Mouse (Mus musculus): ENCODE measurements at regions not wholly inside any gene's neighbourhood (a gene's known extent, or its start where the extent isn't known, plus 50 kb on each side); places are given as distances from the start of the nearest gene placed in this dataset.
"Not testable (repeated sequence)": the region's sequence is repeated elsewhere in the genome, so short reads cannot be mapped to it uniquely, and the experiment has no call there.

- H3K4me1 ChIP-seq (replicated peaks): no peaks in the 10 kb centered on the region
- H3K9me3 ChIP-seq: no peaks in the 10 kb centered on the region
- no peak overlapping the region for H3K27ac ChIP-seq
- no peak for DNase-seq (ENCODE audit: low spot score)
- no peaks in the 10 kb centered on the region for H3K36me3 ChIP-seq
- H3K27me3 ChIP-seq (ENCODE audit: insufficient read depth, poor library complexity, severe bottlenecking): no peaks in the 10 kb centered on the region
- no peak overlapping the region for H3K4me3 ChIP-seq
- WGBS: 87% methylated on average over 1 of the region's 1 CpGs
These were observed 200.8 kb downstream of the Efcab1 start for GRCm38 (mm10) chr16:15107234-15107633.

GRCm38 (mm10) chr16:15113131-15113530 is 204.1 kb upstream of the Gm21897 start:
- H3K9me3 ChIP-seq: no peaks in the 10 kb centered on the region
- no peak overlapping the region for H3K4me3 ChIP-seq
- DNase-seq (ENCODE audit: low spot score): no peak
- H3K36me3 ChIP-seq: no peaks in the 10 kb centered on the region
- H3K27me3 ChIP-seq (ENCODE audit: insufficient read depth, poor library complexity, severe bottlenecking): no peaks in the 10 kb centered on the region
- no peaks in the 10 kb centered on the region for H3K4me1 ChIP-seq (replicated peaks)
- 80% methylated on average over 2 of the region's 2 CpGs for WGBS
- H3K27ac ChIP-seq: no peak overlapping the region

DNA sequence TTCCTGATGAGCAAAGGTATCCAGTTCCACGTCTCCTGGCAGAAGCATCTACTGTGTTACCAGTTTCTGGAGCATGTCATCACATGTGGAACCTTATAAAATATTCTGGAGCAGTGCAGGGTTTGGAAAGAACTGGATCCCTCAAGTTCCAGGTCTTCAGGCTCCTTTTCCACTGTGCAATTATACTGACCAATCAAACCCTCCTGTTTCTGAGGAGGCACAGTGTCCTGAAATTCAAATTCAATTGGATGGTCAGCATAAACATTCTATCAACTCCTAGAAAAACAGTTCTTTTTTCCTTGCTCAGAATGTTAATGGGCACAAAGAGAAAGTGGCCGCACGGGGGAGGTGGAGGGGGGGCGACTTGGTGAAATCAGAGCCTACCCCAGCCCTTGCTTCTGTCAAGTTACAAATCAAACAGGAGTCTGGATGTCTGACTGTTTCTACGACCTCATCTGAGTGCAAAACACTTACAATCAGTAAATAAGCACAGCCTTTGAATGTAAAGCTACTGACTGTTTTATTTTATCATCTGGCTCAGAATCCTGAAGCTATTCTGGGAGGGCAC is 203.2 kb upstream of the Gm21897 start:
- Histone ChIP-seq H3K4me1 (replicated peaks) (no peaks in the 10 kb centered on the region), H3K27me3 (ENCODE audit: insufficient read depth, poor library complexity, severe bottlenecking) (no peaks in the 10 kb centered on the region), H3K27ac (no peak overlapping the region), H3K36me3 (no peaks in the 10 kb centered on the region), H3K9me3 (no peaks in the 10 kb centered on the region), H3K4me3 (no peak overlapping the region)
- DNase-seq (ENCODE audit: low spot score): no peak
- 56% methylated on average over 5 of the region's 5 CpGs for WGBS

DNA sequence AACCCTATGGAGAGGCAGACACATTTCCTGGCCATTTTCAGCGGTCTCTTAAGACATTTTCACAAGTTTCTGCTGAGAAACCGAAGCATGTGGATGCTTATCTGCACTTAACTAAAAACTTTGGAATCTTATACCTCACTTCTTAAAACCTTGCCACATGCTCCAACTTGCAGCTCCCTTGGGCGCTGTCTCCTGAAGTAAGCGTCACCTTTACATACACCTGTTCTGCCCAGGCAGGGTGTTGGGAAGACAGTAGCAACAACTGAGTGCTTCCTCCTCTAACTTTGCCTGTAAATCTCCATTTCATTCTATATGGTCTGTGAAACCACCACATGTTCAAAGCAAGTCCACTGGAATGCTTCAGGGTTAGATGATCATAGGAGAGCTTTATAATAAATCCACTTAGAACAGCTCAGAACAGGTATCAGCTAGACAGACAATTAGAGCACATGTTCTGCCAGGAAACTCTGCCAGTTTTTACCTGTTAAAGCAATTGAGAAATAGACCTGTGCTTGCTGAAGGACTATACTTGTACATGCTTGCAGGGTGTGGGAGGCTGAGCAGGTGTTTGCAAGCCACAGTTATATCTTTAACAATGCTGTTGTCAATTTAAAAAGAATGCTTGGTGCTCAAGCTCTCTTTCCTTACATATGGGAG is 202.6 kb upstream of the Gm21897 start:
- Histone ChIP-seq H3K9me3 (no peaks in the 10 kb centered on the region), H3K27me3 (ENCODE audit: insufficient read depth, poor library complexity, severe bottlenecking) (no peaks in the 10 kb centered on the region), H3K4me3 (no peak overlapping the region), H3K4me1 (replicated peaks) (no peaks in the 10 kb centered on the region), H3K36me3 (no peaks in the 10 kb centered on the region), H3K27ac (no peak overlapping the region)
- DNase-seq (ENCODE audit: low spot score): no peak
- 80% methylated on average over 4 of the region's 4 CpGs for WGBS

GRCm38 (mm10) chr16:15115386-15115785 is 201.9 kb upstream of the Gm21897 start:
- Histone ChIP-seq H3K4me1 (replicated peaks) (no peaks in the 10 kb centered on the region), H3K4me3 (no peak overlapping the region), H3K36me3 (no peaks in the 10 kb centered on the region), H3K27me3 (ENCODE audit: insufficient read depth, poor library complexity, severe bottlenecking) (no peaks in the 10 kb centered on the region), H3K27ac (no peak overlapping the region), H3K9me3 (no peaks in the 10 kb centered on the region)
- DNase-seq (ENCODE audit: low spot score): no peak
- 40% methylated on average over 2 of the region's 2 CpGs for WGBS

GRCm38 (mm10) chr16:15119799-15120198 is 197.5 kb upstream of the Gm21897 start:
- Histone ChIP-seq H3K27me3 (ENCODE audit: insufficient read depth, poor library complexity, severe bottlenecking) (no peaks in the 10 kb centered on the region), H3K4me3 (no peak overlapping the region)

GRCm38 (mm10) chr16:15128996-15129395 is 188.3 kb upstream of the Gm21897 start:
- Histone ChIP-seq H3K4me3 (no peak overlapping the region), H3K27ac (no peak overlapping the region), H3K9me3 (no peaks in the 10 kb centered on the region), H3K36me3 (no peaks in the 10 kb centered on the region), H3K4me1 (replicated peaks) (no peaks in the 10 kb centered on the region), H3K27me3 (ENCODE audit: insufficient read depth, poor library complexity, severe bottlenecking) (no peaks in the 10 kb centered on the region)
- DNase-seq (ENCODE audit: low spot score): no peak
- WGBS: 90% methylated on average over 2 of the region's 2 CpGs

More at GRCm38 (mm10) chr16:15119799-15120198, 197.5 kb upstream of the Gm21897 start:
- H3K36me3 ChIP-seq: no peaks in the 10 kb centered on the region
- 84% methylated on average over 1 of the region's 1 CpGs for WGBS
- no peak for DNase-seq (ENCODE audit: low spot score)
- no peaks in the 10 kb centered on the region for H3K4me1 ChIP-seq (replicated peaks)
- no peaks in the 10 kb centered on the region for H3K9me3 ChIP-seq
- no peak overlapping the region for H3K27ac ChIP-seq

DNA sequence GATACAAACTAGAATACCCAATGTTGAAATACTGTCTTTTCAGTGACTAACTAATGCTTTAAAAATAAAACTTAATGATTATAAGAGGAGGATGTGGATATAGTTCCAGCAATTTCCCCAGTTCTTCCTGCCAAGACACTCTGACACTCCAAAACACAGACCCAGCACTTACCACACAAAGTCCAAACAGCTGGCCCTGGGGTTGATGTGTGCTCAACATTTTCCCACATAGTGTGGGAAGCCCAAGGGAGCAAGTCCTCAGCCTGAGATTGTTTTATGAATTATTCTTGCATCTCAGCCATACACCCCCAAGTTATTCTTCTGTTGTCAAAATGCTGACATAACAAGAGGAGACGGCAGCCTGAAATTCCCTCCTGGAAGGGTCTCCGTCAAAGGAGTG is 187.5 kb upstream of the Gm21897 start:
- DNase-seq (ENCODE audit: low spot score): no peak

GRCm38 (mm10) chr16:15157852-15158251 is 159.4 kb upstream of the Gm21897 start:
- Histone ChIP-seq H3K27ac (no peak overlapping the region), H3K27me3 (ENCODE audit: insufficient read depth, poor library complexity, severe bottlenecking) (no peaks in the 10 kb centered on the region), H3K36me3 (no peaks in the 10 kb centered on the region), H3K4me3 (no peak overlapping the region), H3K4me1 (replicated peaks) (no peaks in the 10 kb centered on the region), H3K9me3 (no peaks in the 10 kb centered on the region)
- WGBS: 82% methylated on average over 2 of the region's 2 CpGs
- no peak for DNase-seq (ENCODE audit: low spot score)

More for the DNA sequence above, 187.5 kb upstream of the Gm21897 start:
- no peaks in the 10 kb centered on the region for H3K9me3 ChIP-seq
- no peaks in the 10 kb centered on the region for H3K27me3 ChIP-seq (ENCODE audit: insufficient read depth, poor library complexity, severe bottlenecking)
- 97% methylated on average over 2 of the region's 2 CpGs for WGBS
- no peaks in the 10 kb centered on the region for H3K4me1 ChIP-seq (replicated peaks)
- H3K27ac ChIP-seq: no peak overlapping the region
- no peak overlapping the region for H3K4me3 ChIP-seq
- no peaks in the 10 kb centered on the region for H3K36me3 ChIP-seq

DNA sequence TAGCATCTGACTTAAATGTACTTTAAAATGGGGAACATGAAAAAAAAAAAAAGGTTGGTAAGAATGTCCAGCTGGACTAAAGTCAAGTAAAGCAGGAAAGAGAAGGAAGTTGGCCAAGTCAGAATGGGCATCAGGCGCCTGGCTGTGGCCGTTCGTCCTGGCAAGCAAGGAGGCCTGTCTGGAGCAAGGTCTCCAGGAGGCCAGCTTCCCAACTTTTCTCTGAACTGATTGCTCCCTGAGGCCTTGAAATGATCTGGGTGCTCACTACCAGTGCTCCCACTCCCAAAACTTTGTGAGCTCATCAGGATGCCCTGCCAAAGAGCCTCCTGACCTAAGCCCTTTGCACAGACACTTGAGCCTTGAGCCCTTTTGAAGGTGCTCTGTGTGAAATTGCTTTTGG is 141.7 kb upstream of the Gm21897 start:
- Histone ChIP-seq H3K27me3 (ENCODE audit: insufficient read depth, poor library complexity, severe bottlenecking) (no peaks in the 10 kb centered on the region), H3K36me3 (no peaks in the 10 kb centered on the region), H3K4me3 (no peak overlapping the region), H3K27ac (no peak overlapping the region), H3K4me1 (replicated peaks) (no peaks in the 10 kb centered on the region), H3K9me3 (peaks cover 20% of the 10 kb centered on the region)
- no peak for DNase-seq (ENCODE audit: low spot score)
- 86% methylated on average over 3 of the region's 3 CpGs for WGBS

DNA sequence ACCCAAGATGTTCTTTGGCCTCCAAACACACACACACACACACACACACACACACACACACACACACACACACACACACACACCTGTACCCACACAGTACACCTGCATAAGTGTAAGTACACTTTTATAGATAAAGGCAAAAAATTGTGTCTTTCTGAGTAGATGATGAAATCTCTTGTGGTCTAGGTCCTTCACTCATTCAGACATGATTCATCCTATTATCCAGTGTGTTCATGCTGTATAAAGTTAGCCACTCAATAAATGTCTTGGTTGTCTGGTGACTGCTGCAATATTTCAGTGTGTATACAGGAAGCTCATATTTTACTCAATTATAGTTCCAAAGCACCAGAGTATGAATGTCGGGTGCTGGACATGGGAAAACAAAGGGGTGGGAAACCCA is 131.5 kb upstream of the Gm21897 start:
- Histone ChIP-seq H3K9me3 (peaks cover 8% of the 10 kb centered on the region; the same call in 1 of the 2 replicates), H3K27ac (no peak overlapping the region), H3K4me3 (no peak overlapping the region), H3K27me3 (ENCODE audit: insufficient read depth, poor library complexity, severe bottlenecking) (no peaks in the 10 kb centered on the region), H3K4me1 (replicated peaks) (no peaks in the 10 kb centered on the region), H3K36me3 (no peaks in the 10 kb centered on the region)
- no peak for DNase-seq (ENCODE audit: low spot score)
- WGBS: 80% methylated on average over 1 of the region's 1 CpGs

DNA sequence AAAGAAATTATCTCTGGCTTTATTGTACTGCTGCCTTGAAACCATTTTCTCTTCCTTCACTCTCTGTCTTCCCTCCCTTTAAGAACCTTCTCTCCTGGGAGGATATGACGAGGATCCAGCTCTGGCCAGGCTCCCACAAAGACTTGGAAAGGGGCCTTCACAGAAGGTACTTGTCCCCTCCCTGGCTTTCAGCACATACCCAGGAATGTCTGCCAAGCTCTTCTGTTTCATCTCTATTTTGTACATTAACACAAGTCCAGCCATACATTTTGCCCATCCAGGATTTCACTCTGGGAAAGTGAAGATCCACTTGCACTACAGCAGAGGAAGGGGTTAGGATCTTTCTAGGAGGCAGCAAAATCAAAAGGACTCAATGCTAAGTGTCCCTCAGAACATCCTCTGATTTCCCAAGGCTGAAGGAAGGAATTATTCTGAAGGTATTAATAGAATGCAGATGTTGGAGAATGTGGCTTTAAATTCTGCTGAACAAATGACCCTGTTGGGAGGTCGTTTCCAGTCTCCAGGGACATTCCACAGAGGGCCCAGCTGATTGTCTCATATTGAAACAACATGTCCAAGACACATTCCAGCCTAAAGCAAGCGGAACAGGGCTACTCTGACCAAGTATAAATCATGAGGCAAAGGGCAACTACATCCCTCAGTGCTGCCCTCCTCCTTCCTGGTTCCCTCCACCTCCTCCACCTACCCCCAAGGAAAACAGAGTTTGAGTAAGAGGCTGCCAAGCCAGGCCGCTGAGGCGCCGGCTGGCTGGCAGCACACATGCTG is 122.1 kb upstream of the Gm21897 start:
- H3K4me3 ChIP-seq: no peak overlapping the region
- H3K27me3 ChIP-seq (ENCODE audit: insufficient read depth, poor library complexity, severe bottlenecking): no peaks in the 10 kb centered on the region
- DNase-seq (ENCODE audit: low spot score): peak; percentile 49
- WGBS: 61% methylated on average over 6 of the region's 6 CpGs
- no peaks in the 10 kb centered on the region for H3K36me3 ChIP-seq
- no peak overlapping the region for H3K27ac ChIP-seq
- no peaks in the 10 kb centered on the region for H3K9me3 ChIP-seq
- no peaks in the 10 kb centered on the region for H3K4me1 ChIP-seq (replicated peaks)

- H3K27me3 ChIP-seq (ENCODE audit: insufficient read depth, poor library complexity, severe bottlenecking); H3K27ac ChIP-seq; H3K36me3 ChIP-seq; H3K4me3 ChIP-seq; H3K4me1 ChIP-seq (replicated peaks); DNase-seq (ENCODE audit: low spot score); H3K9me3 ChIP-seq: not testable (repeated sequence)
- WGBS: 92% methylated on average over 8 of the region's 12 CpGs
These were observed 121.3 kb upstream of the Gm21897 start for GRCm38 (mm10) chr16:15195931-15196330.

Measured in hindbrain, embryonic 10.5 days (tissue).